ENCODE assay signal across 10 mouse cellular contexts in genomic region chr13:23537006-23537710, GRCm38 (mm10). TPM values are rescaled to one million over a fixed set of nuclear protein-coding genes. Genes with fewer than 3 reads are reported as not detected.
DNase-seq lines count a peak whose midpoint lies in the region; ATAC-seq and TF ChIP-seq lines count a peak whose summit lies in the region.
"Had no signal": no experiment of that assay in that cellular context is flagged by ENCODE, and none has a peak within 500 bp of the region (broad histone marks: within the 10 kb centered on the region; RNA-seq: fewer than 3 reads in every experiment).

No protein-coding gene starts in this region.

- intact Hi-C loops in left cerebral cortex, postnatal 25 days (cut with DNase I): no loop called here

- H3K4me2 ChIP-seq in midbrain, postnatal 0 days (ENCODE audit: low read depth, low read length, poor library complexity, severe bottlenecking): no peak overlapping the region
- peak overlapping the region; percentile 61; the same call in 1 of the 2 replicates for H3K4me2 ChIP-seq in hindbrain, postnatal 0 days (ENCODE audit: low read depth, low read length)
- H3K4me2 ChIP-seq in neural tube, embryonic 13.5 days: peak overlapping the region; percentile 74

- peak overlapping the region; percentile 65 for H3K4me3 ChIP-seq in midbrain, embryonic 10.5 days
- H3K4me3 ChIP-seq in midbrain, postnatal 0 days (ENCODE audit: low read depth, low read length): no peak overlapping the region
- no peak overlapping the region for H3K4me3 ChIP-seq in hindbrain, postnatal 0 days (ENCODE audit: low read length)
- H3K4me3 ChIP-seq in neural tube, embryonic 13.5 days: no peak overlapping the region; the same call in 1 of the 2 replicates

- H3K36me3 ChIP-seq in midbrain, embryonic 10.5 days: no peaks in the 10 kb centered on the region
- H3K36me3 ChIP-seq in midbrain, postnatal 0 days (ENCODE audit: insufficient read depth, low read length): no peaks in the 10 kb centered on the region
- H3K36me3 ChIP-seq in hindbrain, postnatal 0 days (ENCODE audit: insufficient read depth, low read length): no peaks in the 10 kb centered on the region
- no peaks in the 10 kb centered on the region for H3K36me3 ChIP-seq in neural tube, embryonic 13.5 days

- WGBS in midbrain, embryonic 10.5 days: 82% methylated on average over 3 of the region's 3 CpGs
- WGBS in midbrain, postnatal 0 days: 83% methylated on average over 3 of the region's 3 CpGs
- 74% methylated on average over 3 of the region's 3 CpGs for WGBS in hindbrain, postnatal 0 days
- WGBS in neural tube, embryonic 13.5 days: 87% methylated on average over 3 of the region's 3 CpGs

- H3K4me1 ChIP-seq in midbrain, embryonic 10.5 days: peaks cover 47% of the 10 kb centered on the region
- peaks cover 9% of the 10 kb centered on the region for H3K4me1 ChIP-seq in midbrain, postnatal 0 days (ENCODE audit: insufficient read depth, low read length)
- peaks cover 7% of the 10 kb centered on the region; the same call in 1 of the 2 replicates for H3K4me1 ChIP-seq in hindbrain, postnatal 0 days (ENCODE audit: insufficient read depth, low read length)
- H3K4me1 ChIP-seq in neural tube, embryonic 13.5 days (replicated peaks): peaks cover 39% of the 10 kb centered on the region

- H3K27ac ChIP-seq in midbrain, embryonic 10.5 days (replicated peaks): peak overlapping the region; percentile 97
- no peak overlapping the region for H3K27ac ChIP-seq in midbrain, postnatal 0 days (ENCODE audit: low read depth, low read length)
- no peak overlapping the region for H3K27ac ChIP-seq in hindbrain, postnatal 0 days
- no peak overlapping the region for H3K27ac ChIP-seq in neural tube, embryonic 13.5 days (replicated peaks)

- peak; percentile 22 for DNase-seq in embryo, embryonic 10.5 days (ENCODE audit: low spot score)
- DNase-seq in embryo, embryonic 10 days (ENCODE audit: low spot score): no peak
- DNase-seq in midbrain, embryonic 10.5 days (ENCODE audit: low spot score): no peak
- no peak for DNase-seq in midbrain, postnatal 0 days (ENCODE audit: low spot score)
- no peak for DNase-seq in hindbrain, postnatal 0 days (ENCODE audit: low spot score)
- no peak for DNase-seq in right cerebral cortex, postnatal 10 days (ENCODE audit: low spot score in 2 of 2)
- no peak for DNase-seq in left cerebral cortex, postnatal 25 days (ENCODE audit: low spot score in 2 of 2)
- DNase-seq: kidney, adult 18-20 months; spleen, adult 18-20 months had no signal

- H3K9me3 ChIP-seq in midbrain, embryonic 10.5 days (replicated peaks): no peaks in the 10 kb centered on the region
- H3K9me3 ChIP-seq in midbrain, postnatal 0 days (ENCODE audit: low read length): no peaks in the 10 kb centered on the region
- H3K9me3 ChIP-seq in hindbrain, postnatal 0 days (ENCODE audit: low read length): no peaks in the 10 kb centered on the region
- no peaks in the 10 kb centered on the region for H3K9me3 ChIP-seq in neural tube, embryonic 13.5 days

- no peak overlapping the region for H3K9ac ChIP-seq in midbrain, postnatal 0 days (replicated peaks; ENCODE audit: low read length, poor library complexity, severe bottlenecking)
- H3K9ac ChIP-seq in hindbrain, postnatal 0 days (replicated peaks; ENCODE audit: low read length): no peak overlapping the region
- H3K9ac ChIP-seq in neural tube, embryonic 13.5 days: 0 out of 2 replicates have a peak overlapping the region, but pooled peaks have one; percentile 9

- H3K27me3 ChIP-seq in midbrain, embryonic 10.5 days (ENCODE audit: low read depth, poor library complexity, severe bottlenecking): no peaks in the 10 kb centered on the region
- H3K27me3 ChIP-seq in midbrain, postnatal 0 days (ENCODE audit: insufficient read depth, low read length): no peaks in the 10 kb centered on the region
- no peaks in the 10 kb centered on the region for H3K27me3 ChIP-seq in hindbrain, postnatal 0 days (ENCODE audit: insufficient read depth, low read length)
- H3K27me3 ChIP-seq in neural tube, embryonic 13.5 days: no peaks in the 10 kb centered on the region

- TF ChIP-seq CTCF in midbrain, postnatal 0 days (IDR thresholded peaks at IDR 0.05): no peak
- TF ChIP-seq CTCF in hindbrain, postnatal 0 days (IDR thresholded peaks at IDR 0.05; ENCODE audit: low read depth): no peak

- no peak for ATAC-seq in midbrain, postnatal 0 days (ENCODE audit: low FRiP score)
- no peak for ATAC-seq in hindbrain, postnatal 0 days
- ATAC-seq in neural tube, embryonic 13.5 days (ENCODE audit: low read depth): no peak

RNA-seq across cellular contexts. Expression of gene Hist1h3g, which starts 1.9 kb away (rescaled TPM):
- 5.5 and 5.6 TPM in 2 replicates for polyA plus RNA-seq in midbrain, embryonic 10.5 days (2016; fragmentation: Nextera tagmentation; extraction: Ambion mirVana)
- 99.4 and 262 TPM in 2 replicates for total RNA-seq in midbrain, postnatal 0 days (2014; rRNA removed)
- not detected in 2 replicates for polyA plus RNA-seq in midbrain, postnatal 0 days (2015; fragmentation: Nextera tagmentation; extraction: Ambion mirVana)
- 544 and 673 TPM in 2 replicates for total RNA-seq in hindbrain, postnatal 0 days (2014; rRNA removed)
- 1.4 and 2.2 TPM in 2 replicates for polyA plus RNA-seq in hindbrain, postnatal 0 days (2015; fragmentation: Nextera tagmentation; extraction: Ambion mirVana)
- polyA plus RNA-seq in neural tube, embryonic 13.5 days (2015; fragmentation: Nextera tagmentation; extraction: Ambion mirVana): 1.1 and 1.3 TPM in 2 replicates
- total RNA-seq in left cerebral cortex, postnatal 25 days (2021): 1 to 10 TPM; 3.1 to 4.6 TPM

RNA-seq across cellular contexts. Expression of gene Hist1h2af, which starts 3.5 kb away (rescaled TPM):
- polyA plus RNA-seq in midbrain, embryonic 10.5 days (2016; fragmentation: Nextera tagmentation; extraction: Ambion mirVana): 4.7 and 9.5 TPM in 2 replicates
- 52.3 and 293 TPM in 2 replicates for total RNA-seq in midbrain, postnatal 0 days (2014; rRNA removed)
- 0.54 and 1.5 TPM in 2 replicates for polyA plus RNA-seq in midbrain, postnatal 0 days (2015; fragmentation: Nextera tagmentation; extraction: Ambion mirVana)
- 415 and 567 TPM in 2 replicates for total RNA-seq in hindbrain, postnatal 0 days (2014; rRNA removed)
- 3.3 and 7.9 TPM in 2 replicates for polyA plus RNA-seq in hindbrain, postnatal 0 days (2015; fragmentation: Nextera tagmentation; extraction: Ambion mirVana)
- polyA plus RNA-seq in neural tube, embryonic 13.5 days (2015; fragmentation: Nextera tagmentation; extraction: Ambion mirVana): 0.95 TPM in 1 of 2 replicates, not detected in the other
- 1 to 10 TPM; 1.6 to 3.9 TPM for total RNA-seq in left cerebral cortex, postnatal 25 days (2021)

RNA-seq across cellular contexts. Expression of gene Hist1h2bh, which starts 6.0 kb away (rescaled TPM):
- polyA plus RNA-seq in midbrain, embryonic 10.5 days (2016; fragmentation: Nextera tagmentation; extraction: Ambion mirVana): 1.00 and 1.0 TPM in 2 replicates
- 8.7 and 34.2 TPM in 2 replicates for total RNA-seq in midbrain, postnatal 0 days (2014; rRNA removed)
- polyA plus RNA-seq in midbrain, postnatal 0 days (2015; fragmentation: Nextera tagmentation; extraction: Ambion mirVana): 0.16 TPM in 1 of 2 replicates, not detected in the other
- 65.9 and 103 TPM in 2 replicates for total RNA-seq in hindbrain, postnatal 0 days (2014; rRNA removed)
- 0.13 and 0.35 TPM in 2 replicates for polyA plus RNA-seq in hindbrain, postnatal 0 days (2015; fragmentation: Nextera tagmentation; extraction: Ambion mirVana)
- polyA plus RNA-seq in neural tube, embryonic 13.5 days (2015; fragmentation: Nextera tagmentation; extraction: Ambion mirVana): 0.61 TPM in 1 of 2 replicates, not detected in the other
- under 1 TPM; 0.57 to 0.87 TPM for total RNA-seq in left cerebral cortex, postnatal 25 days (2021)

RNA-seq across cellular contexts. Expression of gene Hist1h4h, which starts 6.3 kb away (rescaled TPM):
- polyA plus RNA-seq in midbrain, embryonic 10.5 days (2016; fragmentation: Nextera tagmentation; extraction: Ambion mirVana): 2.0 and 4.1 TPM in 2 replicates
- 1,176 and 1,474 TPM in 2 replicates for total RNA-seq in midbrain, postnatal 0 days (2014; rRNA removed)
- 3.9 and 4.0 TPM in 2 replicates for polyA plus RNA-seq in midbrain, postnatal 0 days (2015; fragmentation: Nextera tagmentation; extraction: Ambion mirVana)
- 2,417 and 3,828 TPM in 2 replicates for total RNA-seq in hindbrain, postnatal 0 days (2014; rRNA removed)
- 4.2 and 5.5 TPM in 2 replicates for polyA plus RNA-seq in hindbrain, postnatal 0 days (2015; fragmentation: Nextera tagmentation; extraction: Ambion mirVana)
- polyA plus RNA-seq in neural tube, embryonic 13.5 days (2015; fragmentation: Nextera tagmentation; extraction: Ambion mirVana): 2.4 and 2.6 TPM in 2 replicates
- 100 to 1,000 TPM; 300 to 349 TPM for total RNA-seq in left cerebral cortex, postnatal 25 days (2021)

RNA-seq across cellular contexts. Expression of gene Hist1h3f, which starts 6.7 kb away (rescaled TPM):
- polyA plus RNA-seq in midbrain, embryonic 10.5 days (2016; fragmentation: Nextera tagmentation; extraction: Ambion mirVana): 1.1 and 1.5 TPM in 2 replicates
- total RNA-seq in midbrain, postnatal 0 days (2014; rRNA removed): 154 and 239 TPM in 2 replicates
- 0.21 and 0.23 TPM in 2 replicates for polyA plus RNA-seq in midbrain, postnatal 0 days (2015; fragmentation: Nextera tagmentation; extraction: Ambion mirVana)
- total RNA-seq in hindbrain, postnatal 0 days (2014; rRNA removed): 466 and 603 TPM in 2 replicates
- polyA plus RNA-seq in hindbrain, postnatal 0 days (2015; fragmentation: Nextera tagmentation; extraction: Ambion mirVana): 0.16 and 0.54 TPM in 2 replicates
- not detected in 2 replicates for polyA plus RNA-seq in neural tube, embryonic 13.5 days (2015; fragmentation: Nextera tagmentation; extraction: Ambion mirVana)
- total RNA-seq in left cerebral cortex, postnatal 25 days (2021): 10 to 100 TPM; 16.0 to 17.8 TPM
